Mouse (Mus musculus) right cerebral cortex, postnatal 4 days (tissue): ENCODE data around the gene Olfr194.
"Not testable (repeated sequence)": the region's sequence is repeated elsewhere in the genome, so short reads cannot be mapped to it uniquely, and the experiment has no call there.

Experiments
- DNase-seq: peaks from one replicate; pipeline ENCODE4 v3.0.0-alpha.2; 2022

Olfr194 gene

DNA sequence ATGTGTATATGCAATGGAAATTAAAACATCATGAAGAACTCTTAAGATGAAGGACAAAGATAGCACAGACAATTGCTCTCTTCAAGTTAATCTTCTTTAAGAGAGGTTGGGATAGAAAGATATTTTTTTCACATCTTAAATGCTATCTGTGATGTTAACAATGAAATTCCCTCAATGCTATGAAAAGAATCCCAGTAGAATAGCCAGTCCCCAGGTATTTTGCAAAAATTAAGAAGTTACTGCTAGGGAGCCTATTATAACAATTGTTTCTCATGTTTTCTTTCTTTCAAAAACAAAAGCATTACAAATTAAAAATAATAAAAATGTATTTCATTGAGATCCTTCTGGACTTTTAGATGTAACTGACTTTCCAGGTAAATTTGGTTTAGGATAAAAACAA, at the start of gene Olfr194:
Olfr194 (minus strand) TSS at position 101 of the 400 bp plus-strand sequence.
- DNase-seq: no peak

DNA sequence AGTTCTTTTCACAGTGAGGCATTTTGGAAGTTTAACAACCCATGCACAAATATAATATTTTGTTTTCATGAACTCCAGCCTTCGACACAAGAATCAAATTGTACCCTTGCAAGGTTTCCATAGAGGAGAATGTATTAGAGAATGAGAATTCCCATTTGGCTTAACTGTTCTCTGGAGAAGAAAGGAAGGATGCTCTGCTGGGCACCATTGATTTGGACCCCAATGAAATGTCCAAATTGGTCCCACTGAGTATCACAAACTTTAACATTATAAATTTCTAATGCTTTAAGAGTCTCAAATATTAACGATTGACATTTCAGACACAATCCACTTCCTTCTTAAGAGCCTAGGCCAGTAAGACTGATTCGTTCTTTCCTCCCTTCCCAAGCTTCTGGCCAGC, 49.5 kb upstream of the Olfr194 start, which contains the start of gene Olfr196:
Olfr196 (minus strand) TSS at position 101 of the 400 bp plus-strand sequence.
- DNase-seq: no peak

DNA sequence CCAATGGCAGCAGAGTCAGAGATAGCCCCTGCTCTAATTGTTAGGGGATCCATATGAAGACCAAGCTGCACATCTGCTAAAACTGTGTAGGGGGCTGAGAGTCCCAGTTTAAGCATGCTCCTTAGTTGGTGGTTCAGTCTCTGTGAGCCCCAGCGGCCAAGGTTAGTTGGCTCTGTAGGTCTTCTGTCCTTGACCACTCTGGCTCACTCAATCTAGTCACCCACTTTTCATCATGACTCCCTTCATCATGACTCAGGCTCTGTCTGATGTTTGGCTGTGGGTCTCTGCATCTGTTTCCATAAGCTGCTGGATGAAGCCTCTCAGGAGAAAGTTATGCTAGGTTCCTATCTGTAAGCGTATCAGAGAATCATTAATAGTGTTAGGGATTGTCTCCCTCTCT, 31.1 kb upstream of the Olfr194 start:
- DNase-seq: no peak

DNA sequence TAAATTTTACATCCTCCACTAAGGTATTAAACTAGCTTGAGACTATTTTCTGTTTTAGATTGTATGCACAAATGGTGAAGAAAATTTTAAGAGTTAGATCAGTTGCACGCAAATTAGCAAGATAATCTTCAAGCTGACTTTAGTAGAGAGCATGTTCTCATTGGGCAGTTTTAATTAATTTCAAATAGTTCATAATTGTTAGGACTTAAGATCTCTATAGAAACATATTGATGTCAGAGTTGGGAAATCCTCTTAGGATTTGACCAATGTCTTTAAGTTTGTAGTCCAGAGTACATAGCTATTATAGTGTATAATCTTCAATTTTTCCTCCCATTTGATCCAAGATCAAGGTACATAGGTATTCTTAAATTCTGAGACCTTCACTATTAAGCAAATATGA, 25.9 kb upstream of the Olfr194 start, which contains the start of gene Olfr195:
Olfr195 (plus strand) TSS at position 301 of the 400 bp plus-strand sequence.
- DNase-seq: no peak

DNA sequence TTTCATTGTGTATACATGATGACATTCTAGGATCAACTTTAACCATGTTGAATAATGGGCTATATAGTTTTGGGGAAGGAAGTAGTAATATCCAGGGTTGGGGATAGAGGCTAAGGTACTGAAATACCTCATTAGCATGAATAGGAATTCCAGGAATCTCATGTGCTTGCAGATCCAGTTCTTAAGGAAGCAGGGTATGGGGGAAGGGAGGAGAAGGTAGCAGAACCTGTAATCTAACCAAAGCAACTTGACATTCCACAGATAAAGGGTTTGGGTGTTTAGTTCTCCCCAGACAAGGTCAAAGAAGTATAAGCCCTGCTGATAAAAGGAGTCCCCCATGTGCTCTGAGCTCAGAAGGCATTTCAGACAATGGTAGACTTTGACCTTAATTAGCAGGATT, 20.2 kb upstream of the Olfr194 start:
- no peak for DNase-seq

DNA sequence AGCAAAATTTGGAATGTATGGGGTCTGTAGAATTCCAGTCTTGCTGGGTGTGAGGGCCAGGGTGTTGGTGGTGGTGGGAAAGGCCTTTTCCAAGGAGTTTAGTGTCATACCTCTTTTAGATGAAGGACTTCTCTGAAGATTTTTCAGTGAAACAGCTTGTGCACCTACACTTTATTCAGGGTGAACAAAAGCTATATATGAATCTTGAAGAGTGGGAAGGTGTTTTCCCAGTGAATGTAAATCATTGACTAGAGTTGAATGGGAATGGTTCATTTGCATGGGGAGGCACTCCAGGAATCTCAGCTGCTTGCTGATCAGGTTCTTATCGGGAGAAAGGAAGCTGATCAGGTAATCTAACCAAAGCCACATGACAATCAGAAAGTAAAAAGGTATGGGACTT, 9.9 kb upstream of the Olfr194 start:
- DNase-seq: no peak

DNA sequence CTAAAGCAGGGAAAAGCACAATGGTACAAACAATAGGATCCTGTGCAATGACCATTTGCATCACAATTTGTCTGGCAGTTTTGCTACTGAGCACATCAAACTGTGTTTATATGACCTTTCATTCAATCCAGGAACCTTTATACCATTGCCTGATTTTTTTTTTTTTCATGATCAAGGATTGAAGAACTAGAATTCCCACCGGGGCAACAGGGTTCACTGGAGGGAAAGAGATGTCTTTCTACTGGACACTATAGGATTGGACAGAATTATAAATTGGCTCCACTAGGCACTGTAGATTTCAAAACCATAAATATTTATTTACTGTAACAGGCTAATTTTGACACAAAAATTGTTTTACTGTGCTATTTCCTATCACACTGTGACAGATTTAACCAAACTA, 9.1 kb downstream of the Olfr194 start, which contains the start of gene Olfr193:
Olfr193 (minus strand) TSS at position 101 of the 400 bp plus-strand sequence.
- no peak for DNase-seq

DNA sequence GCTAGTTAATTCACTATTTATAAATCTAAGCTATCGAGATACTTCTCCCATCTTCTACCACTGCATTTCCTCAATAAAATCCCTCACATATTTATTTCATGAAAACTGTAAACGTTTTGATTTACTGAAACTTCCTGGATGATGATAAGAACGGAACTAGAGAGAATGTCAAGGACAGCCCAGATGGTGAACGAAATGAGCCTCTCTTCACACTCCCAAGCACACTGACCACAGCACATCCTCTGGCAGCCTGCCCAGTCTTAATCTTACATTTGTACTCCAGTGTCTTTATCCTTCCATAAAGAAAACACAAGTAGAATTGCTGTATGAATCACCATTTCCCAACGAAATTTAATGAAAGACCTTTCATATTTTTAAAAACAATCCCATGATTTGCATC, 12.3 kb downstream of the Olfr194 start:
- not testable (repeated sequence) for DNase-seq

DNA sequence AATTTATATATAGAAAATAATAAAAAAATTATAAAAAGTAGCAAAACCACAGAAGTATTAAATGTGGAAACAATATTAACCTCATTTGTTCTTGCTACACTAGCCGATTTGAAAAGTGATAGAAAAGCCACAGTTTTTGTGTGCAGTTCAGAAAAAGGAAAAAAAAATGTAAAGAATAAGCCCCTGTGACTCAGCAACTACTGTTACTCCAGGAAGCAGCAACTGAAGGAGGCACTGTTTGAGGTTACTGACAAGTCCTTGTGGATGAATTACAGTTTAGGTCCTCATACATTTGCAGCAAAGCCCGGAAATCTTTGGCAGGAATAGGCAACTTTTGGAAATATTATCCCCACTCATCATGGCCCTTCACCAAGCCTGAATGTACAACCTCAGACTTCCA, 15.6 kb downstream of the Olfr194 start:
- no peak for DNase-seq

DNA sequence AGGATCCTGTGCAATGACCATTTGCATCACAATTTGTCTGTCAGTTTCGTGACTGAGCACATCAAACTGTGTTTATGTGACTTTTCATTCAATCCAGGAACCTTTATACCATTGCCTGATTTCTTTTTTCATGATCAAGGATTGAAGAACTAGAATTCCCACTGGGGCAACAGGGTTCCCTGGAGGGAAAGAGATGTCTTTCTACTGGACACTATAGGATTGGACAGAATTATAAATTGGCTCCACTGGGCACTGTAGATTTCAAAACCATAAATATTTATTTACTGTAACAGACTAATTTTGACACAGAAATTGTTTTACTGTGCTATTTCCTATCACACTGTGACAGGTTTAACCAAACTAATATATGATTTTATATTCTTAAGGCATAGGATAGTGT, 31.1 kb downstream of the Olfr194 start, which contains the start of gene Olfr191:
Olfr191 (minus strand) TSS at position 101 of the 400 bp plus-strand sequence.
- not testable (repeated sequence) for DNase-seq

DNA sequence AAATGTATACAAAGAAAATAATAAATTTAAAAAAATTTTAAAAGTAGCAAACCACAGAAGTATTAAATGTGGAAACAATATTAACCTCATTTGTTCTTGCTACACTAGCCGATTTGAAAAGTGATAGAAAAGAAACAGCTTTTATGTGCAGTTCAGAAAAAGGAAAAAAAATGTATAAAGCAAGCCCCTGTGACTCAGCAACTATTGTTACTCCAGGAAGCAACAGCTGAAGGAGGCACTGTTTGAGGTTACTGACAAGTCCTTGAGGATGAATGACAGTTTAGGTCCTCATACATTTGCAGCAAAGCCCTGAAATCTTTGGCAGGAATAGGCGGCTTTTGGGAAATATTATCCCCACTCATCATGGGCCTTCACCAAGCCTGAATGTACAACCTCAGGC, 39.8 kb downstream of the Olfr194 start:
- DNase-seq: not testable (repeated sequence)

DNA sequence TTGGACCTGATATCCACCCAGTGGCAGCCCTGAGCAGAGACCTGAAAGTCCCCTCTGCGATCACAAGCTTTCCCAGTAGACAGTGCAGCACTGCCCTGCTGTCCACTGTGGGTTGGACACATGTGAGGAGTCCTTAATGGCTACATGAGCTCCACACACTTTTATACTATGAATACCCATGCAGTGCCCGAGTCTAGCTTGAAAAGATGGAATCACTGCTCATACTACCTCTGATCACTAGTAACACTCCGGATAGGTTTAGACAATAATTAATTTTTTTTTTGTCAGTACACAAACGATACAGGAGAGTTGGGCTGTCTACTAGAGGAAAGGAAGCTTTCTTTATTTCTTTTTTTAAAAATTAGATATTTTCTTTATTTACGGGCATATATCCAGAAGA, 43.0 kb downstream of the Olfr194 start, which contains the start of gene Olfr190:
Olfr190 (minus strand) TSS at position 101 of the 400 bp plus-strand sequence.
- DNase-seq: no peak

DNA sequence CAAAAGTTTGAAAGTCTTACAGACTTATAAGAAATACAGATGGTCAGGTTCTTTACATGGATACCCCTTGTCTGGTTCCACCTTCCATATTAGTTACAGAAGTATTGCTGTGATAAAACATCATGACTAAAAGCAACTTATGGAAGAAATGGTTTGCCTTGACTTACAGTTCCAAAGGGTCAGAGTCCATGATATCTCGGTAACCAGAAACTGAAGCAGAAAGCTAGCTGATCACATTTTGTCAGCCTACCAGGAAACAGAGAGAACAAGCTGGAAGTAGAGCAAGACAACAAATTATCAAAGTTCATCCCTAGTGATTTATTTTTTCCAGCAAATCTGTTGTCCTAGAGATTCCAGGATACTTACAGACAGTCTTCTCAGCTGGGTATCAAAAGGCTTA, 47.3 kb downstream of the Olfr194 start:
- DNase-seq: no peak

DNA sequence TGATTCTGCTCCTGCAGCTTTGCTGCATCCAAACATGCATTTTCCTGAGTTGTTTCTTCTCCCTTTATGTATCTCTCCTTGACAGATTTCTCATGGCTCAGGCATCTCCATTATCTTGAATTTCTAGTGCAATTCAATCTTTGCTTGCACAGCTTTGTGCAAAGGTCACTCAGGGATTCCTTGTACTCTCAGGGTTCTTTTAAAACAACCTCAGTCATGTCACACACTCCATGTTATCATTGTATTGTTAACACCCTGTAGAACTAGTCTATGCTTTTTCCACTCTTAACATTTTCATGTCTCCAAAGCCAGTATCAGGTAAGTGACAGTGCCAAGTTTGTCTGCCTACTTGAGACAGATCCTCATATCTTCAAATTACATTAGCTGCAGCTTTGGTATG, 49.1 kb downstream of the Olfr194 start:
- DNase-seq: no peak
